Comparison of ENCODE assay signal across 31 mouse cellular contexts in genomic region chr1:169792437-169792836, GRCm38 (mm10). TPM values are rescaled to one million over a fixed set of nuclear protein-coding genes. Genes with fewer than 3 reads are reported as not detected.
"Had no signal": no experiment of that assay in that cellular context is flagged by ENCODE, and none has a peak within 500 bp of the region (broad histone marks: within the 10 kb centered on the region; RNA-seq: fewer than 3 reads in every experiment).

No protein-coding gene starts in this region.

- H3K4me2 ChIP-seq: limb, embryonic 12.5 days; limb, embryonic 13.5 days; limb, embryonic 15.5 days; liver, embryonic 11.5 days; liver, embryonic 12.5 days; liver, embryonic 13.5 days; liver, embryonic 15.5 days; lung, embryonic 14.5 days; lung, embryonic 15.5 days; midbrain, embryonic 11.5 days; midbrain, embryonic 12.5 days; midbrain, embryonic 13.5 days; midbrain, embryonic 15.5 days had no signal

- H3K4me1 ChIP-seq: limb, embryonic 10.5 days; limb, embryonic 12.5 days; limb, embryonic 13.5 days; limb, embryonic 15.5 days; liver, embryonic 12.5 days; liver, embryonic 13.5 days; liver, embryonic 15.5 days; lung, embryonic 15.5 days; megakaryocyte, embryonic 14.5 days; midbrain, embryonic 10.5 days; midbrain, embryonic 12.5 days; midbrain, embryonic 13.5 days; midbrain, embryonic 15.5 days had no signal

- H3K9ac ChIP-seq: limb, embryonic 12.5 days; limb, embryonic 13.5 days; limb, embryonic 15.5 days; liver, embryonic 12.5 days; liver, embryonic 13.5 days; liver, embryonic 14.5 days; liver, embryonic 15.5 days; liver, postnatal 0 days; lung, embryonic 14.5 days; lung, embryonic 15.5 days; midbrain, embryonic 12.5 days; midbrain, embryonic 13.5 days; midbrain, embryonic 15.5 days had no signal

- DNase-seq: left cerebral cortex, postnatal 4 days; liver, embryonic 13.5 days; liver, postnatal 0 days; lung, adult 18-20 months; lung, adult 2 months; lung, embryonic 14.5 days; lung, postnatal 10 days; lung, postnatal 14 days; lung, postnatal 36 days; lung, postnatal 4 days; midbrain, embryonic 14.5 days had no signal

- H3K9me3 ChIP-seq: limb, embryonic 10.5 days; limb, embryonic 12.5 days; limb, embryonic 13.5 days; limb, embryonic 15.5 days; liver, embryonic 12.5 days; liver, embryonic 13.5 days; liver, embryonic 15.5 days; lung, embryonic 15.5 days; midbrain, embryonic 10.5 days; midbrain, embryonic 12.5 days; midbrain, embryonic 13.5 days; midbrain, embryonic 15.5 days had no signal

- H3K27ac ChIP-seq: limb, embryonic 10.5 days; limb, embryonic 12.5 days; limb, embryonic 13.5 days; limb, embryonic 15.5 days; liver, embryonic 12.5 days; liver, embryonic 13.5 days; liver, embryonic 14.5 days; liver, embryonic 15.5 days; lung, embryonic 15.5 days; macrophage; midbrain, embryonic 10.5 days; midbrain, embryonic 12.5 days; midbrain, embryonic 13.5 days; midbrain, embryonic 15.5 days had no signal

- H3K27me3 ChIP-seq: limb, embryonic 12.5 days; limb, embryonic 13.5 days; limb, embryonic 15.5 days; liver, embryonic 12.5 days; liver, embryonic 13.5 days; liver, embryonic 15.5 days; lung, embryonic 15.5 days; megakaryocyte, embryonic 14.5 days; midbrain, embryonic 12.5 days; midbrain, embryonic 13.5 days; midbrain, embryonic 15.5 days had no signal

- H3K36me3 ChIP-seq: limb, embryonic 10.5 days; limb, embryonic 12.5 days; limb, embryonic 13.5 days; limb, embryonic 15.5 days; liver, embryonic 12.5 days; liver, embryonic 13.5 days; liver, embryonic 15.5 days; lung, embryonic 15.5 days; midbrain, embryonic 10.5 days; midbrain, embryonic 12.5 days; midbrain, embryonic 13.5 days; midbrain, embryonic 15.5 days had no signal

- H3K4me3 ChIP-seq: limb, embryonic 10.5 days; limb, embryonic 12.5 days; limb, embryonic 13.5 days; limb, embryonic 15.5 days; liver, embryonic 12.5 days; liver, embryonic 13.5 days; liver, embryonic 15.5 days; lung, embryonic 15.5 days; megakaryocyte, embryonic 14.5 days; midbrain, embryonic 10.5 days; midbrain, embryonic 12.5 days; midbrain, embryonic 13.5 days; midbrain, embryonic 15.5 days; myocyte had no signal

RNA-seq across cellular contexts. Expression of gene Rgs4, which starts 45.0 kb away (rescaled TPM):
- total RNA-seq: megakaryocyte progenitor cell, adult 5-6 weeks; megakaryocyte-erythroid progenitor cell, adult 5-6 weeks; monocyte, adult 5-6 weeks had no signal
- polyA plus RNA-seq: macrophage had no signal
